Mouse (Mus musculus) testis, adult 2 months (tissue): ENCODE data around the gene Clmn. TPM values are rescaled to one million over a fixed set of nuclear protein-coding genes. Genes with fewer than 3 reads are reported as not detected.

Experiments used
- H3K27ac ChIP-seq: fragments of 200-500 bp; 2 replicates; pipeline ENCODE4 v1.5.1; 2012; ENCODE audit warnings: low read depth, low read length; ENCODE audit not compliant: control insufficient read depth, insufficient read depth
- H3K27me3 ChIP-seq: fragments of 200-500 bp; 2 replicates; pipeline ENCODE4 v1.6.1; 2012; ENCODE audit warnings: mild to moderate bottlenecking, low read length, moderate library complexity; ENCODE audit not compliant: control insufficient read depth, insufficient read depth
- H3K36me3 ChIP-seq: fragments of 200-500 bp; 2 replicates; pipeline ENCODE4 v1.6.1; 2012; ENCODE audit warnings: mild to moderate bottlenecking, low read length; ENCODE audit not compliant: control insufficient read depth, insufficient read depth
- H3K4me1 ChIP-seq: fragments of 200-500 bp; 2 replicates; pipeline ENCODE4 v1.6.1; 2012; ENCODE audit warnings: low read length; ENCODE audit not compliant: control insufficient read depth, insufficient read depth
- H3K4me3 ChIP-seq: fragments of 200-500 bp; 2 replicates; pipeline ENCODE4 v1.5.1; 2012; ENCODE audit warnings: low read depth, mild to moderate bottlenecking, low read length, moderate library complexity, mixed read lengths; ENCODE audit not compliant: control insufficient read depth
- CTCF ChIP-seq: fragments of 200-500 bp; IDR thresholded peaks from 2 replicates; pipeline ENCODE4 v1.5.1; 2012; ENCODE audit warnings: low read depth, mild to moderate bottlenecking, inconsistent platforms, low read length, moderate library complexity; ENCODE audit not compliant: control insufficient read depth, insufficient read depth, insufficient replicate concordance
- POLR2A ChIP-seq: fragments of 200-500 bp; IDR thresholded peaks from 2 replicates; pipeline ENCODE4 v1.6.1; 2012; ENCODE audit warnings: low read depth, mild to moderate bottlenecking, inconsistent platforms, low read length, moderate library complexity; ENCODE audit not compliant: control insufficient read depth
- polyA plus RNA-seq: library from polyadenylated mRNA; depleted of rRNA; stranded (reverse); fragments of >200 nt; gene quantifications from 2 replicates; pipeline ENCODE4 v1.2.3, GENCODE M21; 2012

Gene Clmn
- polyA plus RNA-seq, 1 experiment, result 119 TPM

GRCm38 (mm10) chr12:104765761-104766160 lies 99.1 kb downstream of the Clmn start:
- TF ChIP-seq CTCF (no peak), POLR2A (no peak)
- no peaks in the 10 kb centered on the region; the same call in 1 of the 2 replicates for H3K4me1 ChIP-seq

GRCm38 (mm10) chr12:104765116-104765515 lies 99.8 kb downstream of the Clmn start:
- H3K27me3 ChIP-seq, result no peaks in the 10 kb centered on the region
- no peak overlapping the region; the same call in 1 of the 2 replicates for H3K27ac ChIP-seq
- H3K36me3 ChIP-seq, result no peaks in the 10 kb centered on the region
- H3K4me3 ChIP-seq, result no peak overlapping the region
- no peaks in the 10 kb centered on the region; the same call in 1 of the 2 replicates for H3K4me1 ChIP-seq
- TF ChIP-seq POLR2A, result no peak
- TF ChIP-seq CTCF, result no peak

More at GRCm38 (mm10) chr12:104765761-104766160, 99.1 kb downstream of the Clmn start:
- H3K36me3 ChIP-seq, result no peaks in the 10 kb centered on the region
- H3K27ac ChIP-seq, result no peak overlapping the region; the same call in 1 of the 2 replicates
- H3K27me3 ChIP-seq, result no peaks in the 10 kb centered on the region
- H3K4me3 ChIP-seq, result no peak overlapping the region

- H3K4me1 ChIP-seq, result no peaks in the 10 kb centered on the region; the same call in 1 of the 2 replicates
- no peak for TF ChIP-seq POLR2A
- no peak for TF ChIP-seq CTCF
- H3K27ac ChIP-seq, result no peak overlapping the region
- no peak overlapping the region for H3K4me3 ChIP-seq
- no peaks in the 10 kb centered on the region for H3K36me3 ChIP-seq
- H3K27me3 ChIP-seq, result no peaks in the 10 kb centered on the region
Observed at GRCm38 (mm10) chr12:104763918-104764317, 101.0 kb downstream of the Clmn start.

GRCm38 (mm10) chr12:104761411-104761810 lies 103.5 kb downstream of the Clmn start:
- no peaks in the 10 kb centered on the region; the same call in 1 of the 2 replicates for H3K4me1 ChIP-seq
- H3K36me3 ChIP-seq, result no peaks in the 10 kb centered on the region
- TF ChIP-seq POLR2A (no peak), CTCF (no peak)
- H3K4me3 ChIP-seq, result peak overlapping the region; percentile 82
- H3K27me3 ChIP-seq, result no peaks in the 10 kb centered on the region
- peak overlapping the region; percentile 62 for H3K27ac ChIP-seq

GRCm38 (mm10) chr12:104758066-104758465 lies 106.8 kb downstream of the Clmn start:
- Histone ChIP-seq H3K36me3 (no peaks in the 10 kb centered on the region), H3K4me3 (no peak overlapping the region)
- TF ChIP-seq CTCF (no peak), POLR2A (no peak)

GRCm38 (mm10) chr12:104753686-104754085 lies 111.2 kb downstream of the Clmn start:
- TF ChIP-seq CTCF (no peak), POLR2A (no peak)
- H3K27me3 ChIP-seq, result no peaks in the 10 kb centered on the region

More at GRCm38 (mm10) chr12:104758066-104758465, 106.8 kb downstream of the Clmn start:
- Histone ChIP-seq H3K4me1 (peaks cover under 1% of the 10 kb centered on the region; the same call in 1 of the 2 replicates), H3K27ac (no peak overlapping the region), H3K27me3 (no peaks in the 10 kb centered on the region)

GRCm38 (mm10) chr12:104751814-104752765 lies 112.8 kb downstream of the Clmn start, which contains the start of gene Dicer1:
Dicer1 (minus strand) TSS chr12:104751952.
- Histone ChIP-seq H3K27me3 (no peaks in the 10 kb centered on the region), H3K4me3 (peak within 1 kb of the TSS; percentile 87), H3K4me1 (peaks cover 13% of the 10 kb centered on the region), H3K27ac (peak within 1 kb of the TSS; percentile 82), H3K36me3 (no peaks in the 10 kb centered on the region)
- TF ChIP-seq POLR2A (peak; percentile 72), CTCF (no peak)

More at GRCm38 (mm10) chr12:104753686-104754085, 111.2 kb downstream of the Clmn start:
- Histone ChIP-seq H3K36me3 (no peaks in the 10 kb centered on the region), H3K4me1 (peaks cover 13% of the 10 kb centered on the region), H3K4me3 (no peak overlapping the region), H3K27ac (no peak overlapping the region)
